Mouse (Mus musculus) myocyte (in vitro differentiated cells): Measurements from ENCODE around the gene Fam227b.

Source experiments
- CEBPB ChIP-seq: IDR thresholded peaks from 2 replicates; pipeline ENCODE4 v1.6.1; 2011; ENCODE audit warnings: mild to moderate bottlenecking, moderate library complexity; ENCODE audit not compliant: poor library complexity, insufficient read depth, severe bottlenecking
- E2F4 ChIP-seq: IDR thresholded peaks from one replicate; pipeline ENCODE4 v1.6.1; 2011; ENCODE audit warnings: mild to moderate bottlenecking, control low read depth, moderate library complexity; ENCODE audit not compliant: insufficient read depth
- MAX ChIP-seq: IDR thresholded peaks from one replicate; pipeline ENCODE4 v1.6.1; 2011; ENCODE audit warnings: low read depth, mild to moderate bottlenecking, control low read depth
- POLR2A ChIP-seq: IDR thresholded peaks from one replicate; pipeline ENCODE4 v1.6.1; 2011; ENCODE audit warnings: low read depth, mild to moderate bottlenecking, control low read depth, moderate library complexity; ENCODE audit not compliant: insufficient read length
- REST ChIP-seq: IDR thresholded peaks from one replicate; pipeline ENCODE4 v1.6.1; 2011; ENCODE audit warnings: mild to moderate bottlenecking, control low read depth, moderate library complexity; ENCODE audit not compliant: insufficient read depth, insufficient read length
- TCF12 ChIP-seq: IDR thresholded peaks from one replicate; pipeline ENCODE4 v1.6.1; 2011; ENCODE audit warnings: mild to moderate bottlenecking, control low read depth; ENCODE audit not compliant: poor library complexity, insufficient read depth, severe bottlenecking
- TCF3 ChIP-seq: IDR thresholded peaks from one replicate; pipeline ENCODE4 v1.6.1; 2011; ENCODE audit warnings: low read depth, control low read depth; ENCODE audit not compliant: insufficient read length
- USF1 ChIP-seq: IDR thresholded peaks from one replicate; pipeline ENCODE4 v1.6.1; 2011; ENCODE audit warnings: low read depth, mild to moderate bottlenecking, control low read depth, moderate library complexity

DNA sequence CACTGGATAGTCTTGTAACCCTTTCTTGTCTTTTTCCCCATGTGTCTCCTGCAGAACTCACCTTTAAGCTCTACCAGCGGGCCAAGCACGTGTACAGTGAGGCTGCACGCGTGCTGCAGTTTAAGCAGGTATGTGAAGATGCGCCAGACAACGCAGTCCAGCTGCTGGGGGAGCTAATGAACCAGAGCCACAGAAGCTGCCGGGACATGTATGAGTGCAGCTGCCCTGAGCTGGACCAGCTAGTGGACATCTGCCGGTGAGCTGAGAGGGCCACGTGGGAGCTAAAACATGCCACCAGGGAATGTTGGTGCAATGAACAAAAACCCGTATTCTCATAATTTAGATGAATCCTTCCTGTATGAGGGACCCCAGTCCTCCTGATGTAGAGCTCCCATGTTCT, 176.6 kb downstream of the Fam227b start:
- TF ChIP-seq POLR2A (no peak), TCF12 (no peak), REST (no peak), TCF3 (no peak), MAX (no peak), USF1 (no peak), E2F4 (no peak), CEBPB (no peak)
